Mouse (Mus musculus): ENCODE measurements around the gene Anxa6. TPM values are rescaled to one million over a fixed set of nuclear protein-coding genes. Genes with fewer than 3 reads are reported as not detected.

The Anxa6 gene
- polyA plus RNA-seq, 1 experiment = 0.04 TPM

GRCm38 (mm10) chr11:54985086-54985485 is 48.2 kb downstream of the Anxa6 start:
- no peak for TF ChIP-seq GATA1 (IDR thresholded peaks at IDR 0.05; ENCODE audit: low read length)

- TF ChIP-seq GATA1 (IDR thresholded peaks at IDR 0.05; ENCODE audit: low read length) = no peak
Measured at GRCm38 (mm10) chr11:54984581-54984980, 48.7 kb downstream of the Anxa6 start.

GRCm38 (mm10) chr11:54984085-54984484 is 49.2 kb downstream of the Anxa6 start:
- no peak for TF ChIP-seq GATA1 (IDR thresholded peaks at IDR 0.05; ENCODE audit: low read length)

GRCm38 (mm10) chr11:54982520-54982919 is 50.7 kb downstream of the Anxa6 start:
- TF ChIP-seq GATA1 (IDR thresholded peaks at IDR 0.05; ENCODE audit: low read length) = no peak

GRCm38 (mm10) chr11:54981630-54982029 is 51.6 kb downstream of the Anxa6 start:
- no peak for TF ChIP-seq GATA1 (IDR thresholded peaks at IDR 0.05; ENCODE audit: low read length)

GRCm38 (mm10) chr11:54977385-54977937 is 55.8 kb downstream of the Anxa6 start:
- no peak for TF ChIP-seq GATA1 (IDR thresholded peaks at IDR 0.05; ENCODE audit: low read length)

GRCm38 (mm10) chr11:54976351-54976750 is 56.9 kb downstream of the Anxa6 start:
- TF ChIP-seq GATA1 (IDR thresholded peaks at IDR 0.05; ENCODE audit: low read length) = no peak

GRCm38 (mm10) chr11:54975756-54976155 is 57.5 kb downstream of the Anxa6 start:
- TF ChIP-seq GATA1 (IDR thresholded peaks at IDR 0.05; ENCODE audit: low read length) = no peak

GRCm38 (mm10) chr11:54975340-54975739 is 57.9 kb downstream of the Anxa6 start:
- no peak for TF ChIP-seq GATA1 (IDR thresholded peaks at IDR 0.05; ENCODE audit: low read length)

- TF ChIP-seq GATA1 (IDR thresholded peaks at IDR 0.05; ENCODE audit: low read length) = no peak
Measured at GRCm38 (mm10) chr11:54974639-54975038, 58.6 kb downstream of the Anxa6 start.

- TF ChIP-seq GATA1 (IDR thresholded peaks at IDR 0.05; ENCODE audit: low read length) = no peak
Measured at GRCm38 (mm10) chr11:54973481-54974212, 59.6 kb downstream of the Anxa6 start.

GRCm38 (mm10) chr11:54972789-54973188 is 60.5 kb downstream of the Anxa6 start:
- no peak for TF ChIP-seq GATA1 (IDR thresholded peaks at IDR 0.05; ENCODE audit: low read length)

GRCm38 (mm10) chr11:54972049-54972723 is 61.1 kb downstream of the Anxa6 start:
- TF ChIP-seq GATA1 (IDR thresholded peaks at IDR 0.05; ENCODE audit: low read length) = no peak

GRCm38 (mm10) chr11:54971365-54972048 is 61.7 kb downstream of the Anxa6 start:
- no peak for TF ChIP-seq GATA1 (IDR thresholded peaks at IDR 0.05; ENCODE audit: low read length)

- TF ChIP-seq GATA1 (IDR thresholded peaks at IDR 0.05; ENCODE audit: low read length) = no peak
Measured at GRCm38 (mm10) chr11:54965234-54965633, 68.0 kb downstream of the Anxa6 start.

GRCm38 (mm10) chr11:54962810-54963209 is 70.4 kb downstream of the Anxa6 start, which contains the start of gene Tnip1:
TSS of gene Tnip1 (minus strand) at chr11:54962917.
- TF ChIP-seq GATA1 (IDR thresholded peaks at IDR 0.05; ENCODE audit: low read length) = no peak
